Comparison of ENCODE assay signal across 8 mouse cellular contexts in the genomic region with DNA sequence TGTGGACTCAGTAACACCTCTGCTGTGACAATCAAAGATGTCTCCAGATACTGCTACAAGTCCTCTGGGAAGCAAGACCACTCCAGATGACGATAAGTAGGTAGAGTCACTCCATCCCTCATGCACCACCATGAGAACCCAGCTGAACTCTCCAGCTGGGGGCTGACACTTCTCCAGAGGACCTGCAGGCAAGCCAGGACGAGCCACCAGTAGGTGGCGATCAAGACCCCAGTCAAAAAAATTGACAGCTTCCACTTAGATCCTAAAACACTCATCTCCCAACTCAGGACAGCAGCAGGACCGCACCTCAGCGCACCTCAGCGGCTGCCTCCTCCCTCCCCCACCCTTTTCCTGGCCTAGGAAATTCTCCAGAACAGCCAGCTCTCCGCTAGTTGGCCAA. TPM values are rescaled to one million over a fixed set of nuclear protein-coding genes. Genes with fewer than 3 reads are reported as not detected.
DNase-seq lines count a peak whose midpoint lies in the region; ATAC-seq and TF ChIP-seq lines count a peak whose summit lies in the region.
"Had no signal": no experiment of that assay in that cellular context is flagged by ENCODE, and none has a peak within 500 bp of the region (broad histone marks: within the 10 kb centered on the region; RNA-seq: fewer than 3 reads in every experiment).

No protein-coding gene starts in this region.

- H3K4me2 ChIP-seq in forebrain, embryonic 15.5 days (replicated peaks) = no peak overlapping the region
- H3K4me2 ChIP-seq in hindbrain, embryonic 14.5 days (replicated peaks) = no peak overlapping the region
- H3K4me2 ChIP-seq: limb, embryonic 15.5 days had no signal

- no peaks in the 10 kb centered on the region for H3K36me3 ChIP-seq in forebrain, embryonic 15.5 days
- H3K36me3 ChIP-seq in hindbrain, embryonic 14.5 days (replicated peaks; ENCODE audit: control insufficient read depth, insufficient read depth) = no peaks in the 10 kb centered on the region
- H3K36me3 ChIP-seq: limb, embryonic 15.5 days had no signal

- no peaks in the 10 kb centered on the region for H3K9me3 ChIP-seq in forebrain, embryonic 15.5 days
- no peaks in the 10 kb centered on the region for H3K9me3 ChIP-seq in hindbrain, embryonic 14.5 days (ENCODE audit: control insufficient read depth, low read length)
- H3K9me3 ChIP-seq: limb, embryonic 15.5 days had no signal

- H3K4me3 ChIP-seq in forebrain, embryonic 15.5 days = no peak overlapping the region
- no peak overlapping the region for H3K4me3 ChIP-seq in hindbrain, embryonic 14.5 days (replicated peaks; ENCODE audit: low read length)
- H3K4me3 ChIP-seq: limb, embryonic 15.5 days had no signal

- no peaks in the 10 kb centered on the region for H3K4me1 ChIP-seq in forebrain, embryonic 15.5 days
- H3K4me1 ChIP-seq in hindbrain, embryonic 14.5 days (replicated peaks; ENCODE audit: control insufficient read depth, insufficient read depth, low read length) = peaks cover 7% of the 10 kb centered on the region
- H3K4me1 ChIP-seq: limb, embryonic 15.5 days had no signal

- no peak overlapping the region for H3K27ac ChIP-seq in forebrain, embryonic 15.5 days (replicated peaks)
- 0 out of 2 replicates have a peak overlapping the region, but pooled peaks have one; percentile 39 for H3K27ac ChIP-seq in hindbrain, embryonic 14.5 days
- H3K27ac ChIP-seq: limb, embryonic 15.5 days had no signal

- no peak overlapping the region for H3K9ac ChIP-seq in forebrain, embryonic 15.5 days (replicated peaks)
- no peak overlapping the region for H3K9ac ChIP-seq in hindbrain, embryonic 14.5 days
- H3K9ac ChIP-seq: limb, embryonic 15.5 days had no signal

- peak; percentile 64 for TF ChIP-seq CTCF in Patski (IDR thresholded peaks at IDR 0.05)

- no peak for ATAC-seq in Patski
- peak; percentile 43; the same call in 1 of the 2 replicates for ATAC-seq in forebrain, embryonic 15.5 days (replicated peaks)
- peak; percentile 59 for ATAC-seq in hindbrain, embryonic 14.5 days (ENCODE audit: low FRiP score)
- ATAC-seq in megakaryocyte-erythroid progenitor cell, adult 5-6 weeks (replicated peaks; ENCODE audit: low FRiP score, low TSS enrichment, poor library complexity, severe bottlenecking) = peak; percentile 67

- no peak for DNase-seq in Patski (ENCODE audit: low read depth, low spot score)
- peak; percentile 8 for DNase-seq in c-Kit-positive CD71-positive TER-119-positive erythroid progenitor cells, embryonic 14.5 days (ENCODE audit: low spot score)
- peak; percentile 73 for DNase-seq in hindbrain, embryonic 14.5 days (ENCODE audit: low spot score)
- peak; percentile 75 to 86 for DNase-seq in layer of hippocampus, postnatal 25 days (ENCODE audit: extremely low spot score in 1 of 2, low spot score in 1 of 2)
- DNase-seq in skeletal muscle tissue, adult 2 months (ENCODE audit: low read depth, low spot score) = peak; percentile 15

- in situ Hi-C loops in Patski (cut with MboI; ENCODE audit: low pct_unique_long_range_greater_than_20kb) = loop anchor here (25.0 kb wide), 2 partner anchors 479 to 1479 kb away; no protein-coding TSS in a partner anchor

- 8% methylated on average over 7 of the region's 7 CpGs for WGBS in forebrain, embryonic 15.5 days
- WGBS in hindbrain, embryonic 14.5 days = 10% methylated on average over 7 of the region's 7 CpGs

- POLR2A ChIA-PET in Patski (lab: Charles Lee) = no interaction called here

- CTCF ChIA-PET in Patski (lab: Charles Lee) = interaction anchor here (1.0 to 1.9 kb wide), 10 partner anchors 9 to 329 kb away, joined by 3 to 13 read pairs (median 3); no protein-coding TSS in a partner anchor

- H3K27me3 ChIP-seq in Patski = no peaks in the 10 kb centered on the region
- no peaks in the 10 kb centered on the region for H3K27me3 ChIP-seq in forebrain, embryonic 15.5 days
- H3K27me3 ChIP-seq in hindbrain, embryonic 14.5 days (ENCODE audit: control insufficient read depth, insufficient read depth, low read length) = no peaks in the 10 kb centered on the region
- H3K27me3 ChIP-seq: limb, embryonic 15.5 days had no signal

RNA-seq across cellular contexts. Expression of a gene that starts 43.8 kb away (rescaled TPM):
- polyA plus RNA-seq in Patski (2021) = 1.7 TPM
- 12.5 and 12.7 TPM in 2 replicates for polyA plus RNA-seq in forebrain, embryonic 15.5 days (2015; fragmentation: Nextera tagmentation; extraction: Ambion mirVana)
- polyA plus RNA-seq in hindbrain, embryonic 14.5 days (2014; fragmentation: Nextera tagmentation; extraction: Ambion mirVana) = 15.0 and 15.8 TPM in 2 replicates
- 10 to 100 TPM; 74.2 to 85.2 TPM for total RNA-seq in layer of hippocampus, postnatal 25 days (2021)
- not detected in 2 replicates for total RNA-seq in megakaryocyte-erythroid progenitor cell, adult 5-6 weeks (2014; fragmentation: Nextera tagmentation)
- 0.09 TPM in 1 of 2 replicates, not detected in the other for total RNA-seq in megakaryocyte-erythroid progenitor cell, adult 5-6 weeks (2017)
